Mouse (Mus musculus) bone marrow, adult 2 months (tissue): ENCODE measurements around the gene Syt14. TPM values are rescaled to one million over a fixed set of nuclear protein-coding genes. Genes with fewer than 3 reads are reported as not detected.
A peak's percentile ranks its signal among the peaks of the same experiment; 100 is the strongest.

Experiments used
- H3K27ac ChIP-seq: fragments of 200-500 bp; 2 replicates; pipeline ENCODE4 v1.5.1; 2012; ENCODE audit warnings: low read depth, mild to moderate bottlenecking, control low read depth, inconsistent platforms, low read length; ENCODE audit not compliant: control insufficient read depth, poor library complexity, insufficient read depth
- H3K4me1 ChIP-seq: fragments of 200-500 bp; 2 replicates; pipeline ENCODE4 v1.6.1; 2011; ENCODE audit warnings: low read length; ENCODE audit not compliant: control insufficient read depth, insufficient read depth
- H3K4me3 ChIP-seq: fragments of 200-500 bp; replicated peaks from 2 replicates; pipeline ENCODE3; 2011; ENCODE audit warnings: mild to moderate bottlenecking, low read depth, low read length, control low read depth; ENCODE audit not compliant: control insufficient read depth
- CTCF ChIP-seq: fragments of 200-500 bp; IDR thresholded peaks from 2 replicates; pipeline ENCODE4 v1.5.1; 2011; ENCODE audit warnings: low read length, control low read depth; ENCODE audit not compliant: control insufficient read depth, insufficient read depth
- POLR2A ChIP-seq: fragments of 200-500 bp; IDR thresholded peaks from 2 replicates; pipeline ENCODE4 v1.6.1; 2011; ENCODE audit warnings: low read depth, mild to moderate bottlenecking, control low read depth, low read length, borderline replicate concordance; ENCODE audit not compliant: control insufficient read depth
- WGBS: fragments of 180-500 bp; shearing (Covaris S2); methylation state at CpG from one replicate; pipeline ENCODE4 v1.1.7; 2018; 5-methylcytosine and 5-hydroxymethylcytosine counted together
- polyA plus RNA-seq: library from polyadenylated mRNA; stranded (reverse); fragments of >200 nt; gene quantifications from 2 replicates; pipeline ENCODE4 v1.2.4, GENCODE M21; 2011; ENCODE audit warnings: low replicate concordance; ENCODE audit not compliant: missing spikeins, insufficient read depth, insufficient read length

Syt14 gene
- polyA plus RNA-seq, 1 experiment, result 2.1 TPM

DNA sequence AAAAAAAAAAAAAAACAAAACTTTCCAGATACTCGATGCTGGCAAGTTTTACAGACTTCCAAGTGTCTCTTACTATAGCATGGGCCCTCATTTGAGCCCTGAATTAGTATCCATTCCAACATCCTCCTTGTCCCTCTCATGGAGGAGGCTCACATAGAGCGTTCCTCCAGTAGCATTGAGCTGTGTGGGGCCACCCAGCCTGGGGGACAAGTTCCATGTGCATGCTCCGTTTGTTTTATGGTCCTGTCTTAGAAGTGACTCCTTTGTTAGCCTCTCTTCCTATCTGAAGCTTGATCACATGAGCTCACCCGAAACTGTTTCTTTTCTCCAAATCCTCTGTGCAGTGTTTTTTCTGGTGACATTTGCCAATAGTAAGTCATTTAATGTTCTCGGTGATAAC, 17.5 kb upstream of the Syt14 start:
- TF ChIP-seq CTCF (no peak), POLR2A (no peak)
- H3K4me1 ChIP-seq, result no peaks in the 10 kb centered on the region
- no peak overlapping the region for H3K27ac ChIP-seq
- no peak overlapping the region for H3K4me3 ChIP-seq
- 67% methylated on average over 5 of the region's 5 CpGs for WGBS

DNA sequence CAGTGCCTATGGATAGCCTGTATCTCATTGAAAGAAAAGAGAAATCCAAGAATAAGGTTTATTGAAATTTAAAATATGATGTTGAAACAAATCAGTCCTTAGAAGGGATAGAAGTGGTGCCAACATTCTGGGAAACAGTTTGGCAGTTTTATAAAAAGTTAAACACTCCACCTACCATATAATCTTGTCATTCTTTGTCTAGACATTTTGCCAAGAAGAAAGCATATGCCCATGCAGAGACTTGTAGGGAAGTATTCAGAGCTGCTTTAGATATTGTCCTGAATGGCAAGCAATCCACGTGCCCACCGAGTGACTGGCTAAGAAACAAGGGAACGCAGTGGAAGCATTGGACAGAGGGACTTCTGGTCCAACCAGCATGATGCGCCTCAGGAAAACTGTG, 12.0 kb upstream of the Syt14 start:
- Histone ChIP-seq H3K27ac (no peak overlapping the region), H3K4me3 (no peak overlapping the region), H3K4me1 (no peaks in the 10 kb centered on the region)
- 79% methylated on average over 4 of the region's 4 CpGs for WGBS
- TF ChIP-seq POLR2A (no peak), CTCF (no peak)

DNA sequence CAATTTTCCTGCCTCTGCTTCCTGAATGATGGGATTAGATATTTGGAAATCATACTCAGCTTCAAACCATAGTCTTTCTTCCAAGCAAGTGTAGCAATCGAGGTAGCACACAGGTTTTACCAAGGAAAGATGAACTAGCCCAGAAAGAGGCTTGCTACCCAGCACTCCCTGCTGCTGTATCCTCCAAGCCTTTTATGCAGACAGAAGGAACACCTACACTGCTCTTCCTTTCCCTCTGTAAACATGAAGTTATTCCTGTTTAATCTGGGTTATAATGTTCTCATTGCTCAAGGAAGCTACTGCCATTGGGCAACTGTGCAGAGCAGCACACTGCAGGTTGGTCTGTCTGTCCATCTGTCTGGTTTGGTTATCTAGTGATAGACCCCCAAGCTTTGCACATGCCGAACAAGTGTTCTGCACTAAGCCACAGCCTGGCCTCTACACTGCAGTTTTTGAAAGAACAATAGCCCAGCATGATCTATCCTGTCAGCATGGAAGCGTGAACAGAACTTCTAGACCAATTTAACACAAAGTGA, 7.3 kb upstream of the Syt14 start:
- Histone ChIP-seq H3K4me3 (no peak overlapping the region), H3K27ac (no peak overlapping the region), H3K4me1 (no peaks in the 10 kb centered on the region)
- TF ChIP-seq POLR2A, result no peak
- TF ChIP-seq CTCF, result no peak
- 62% methylated on average over 3 of the region's 3 CpGs for WGBS

DNA sequence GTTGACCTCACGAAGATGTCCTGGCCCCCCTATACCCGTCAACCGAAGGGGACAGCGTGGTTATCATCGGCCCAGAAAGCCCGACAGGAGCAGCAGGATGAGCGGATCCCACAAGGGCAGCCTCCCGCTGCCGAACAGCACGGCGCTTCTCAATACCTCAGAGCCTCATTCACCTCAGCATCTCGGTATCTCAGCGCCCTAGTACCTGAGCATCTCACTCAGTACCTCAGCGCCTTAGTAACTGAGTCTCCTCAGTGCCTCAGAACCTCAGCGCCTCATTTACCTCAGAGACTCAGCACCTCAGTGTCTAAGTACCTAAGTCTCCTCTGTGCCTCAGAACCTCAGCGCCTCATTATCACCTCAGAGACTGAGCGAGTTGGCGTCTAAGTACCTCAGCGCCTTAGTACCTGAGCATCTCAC, 614 bp downstream of the Syt14 start:
- Histone ChIP-seq H3K27ac (no peak overlapping the region), H3K4me1 (no peaks in the 10 kb centered on the region), H3K4me3 (peak overlapping the region; percentile 46)
- WGBS, result 4% methylated on average over 19 of the region's 19 CpGs
- TF ChIP-seq CTCF (no peak), POLR2A (no peak)

DNA sequence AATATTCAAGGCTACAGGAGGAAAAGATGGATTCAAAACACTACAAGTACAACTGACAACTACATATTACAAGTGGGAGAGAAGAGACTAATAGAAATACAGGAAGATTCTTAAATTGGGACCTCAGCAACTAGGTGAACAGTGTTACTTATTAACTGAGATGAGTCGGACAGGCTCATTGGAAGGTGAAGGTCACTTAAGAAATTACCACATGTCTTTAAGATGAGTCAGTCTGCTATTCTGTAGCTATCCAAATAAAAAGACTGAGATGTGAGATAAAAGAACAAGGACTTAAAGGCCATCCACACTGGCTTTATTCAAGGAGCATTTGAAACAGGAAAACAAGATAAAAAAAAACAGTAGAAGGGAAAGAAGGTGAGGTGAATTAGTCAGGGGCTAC, 11.3 kb downstream of the Syt14 start:
- 60% methylated on average over 1 of the region's 1 CpGs for WGBS
- TF ChIP-seq POLR2A (no peak), CTCF (no peak)
- no peak overlapping the region for H3K27ac ChIP-seq
- no peaks in the 10 kb centered on the region for H3K4me1 ChIP-seq
- H3K4me3 ChIP-seq, result no peak overlapping the region

DNA sequence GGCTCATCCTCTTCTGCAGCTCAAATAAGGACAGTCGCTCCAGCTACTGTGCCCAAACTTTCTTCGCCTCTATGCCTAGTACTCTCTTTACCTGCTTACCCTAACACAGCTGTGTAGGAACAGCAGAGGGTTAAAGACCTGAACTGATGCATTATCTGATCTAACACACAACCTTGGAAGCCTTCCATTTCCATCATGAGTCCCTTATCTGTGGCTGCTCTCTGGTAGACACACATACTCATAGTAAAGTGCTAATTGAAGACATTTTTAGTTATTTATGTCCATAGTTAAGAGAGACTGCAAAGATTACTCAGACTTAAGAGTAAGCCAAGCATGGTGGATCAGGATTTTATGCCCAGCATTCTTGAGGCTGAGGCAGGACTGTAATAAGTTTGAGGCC, 23.2 kb downstream of the Syt14 start:
- Histone ChIP-seq H3K4me1 (no peaks in the 10 kb centered on the region), H3K4me3 (no peak overlapping the region), H3K27ac (no peak overlapping the region)
- no peak for TF ChIP-seq CTCF
- no peak for TF ChIP-seq POLR2A
- 86% methylated on average over 2 of the region's 2 CpGs for WGBS

DNA sequence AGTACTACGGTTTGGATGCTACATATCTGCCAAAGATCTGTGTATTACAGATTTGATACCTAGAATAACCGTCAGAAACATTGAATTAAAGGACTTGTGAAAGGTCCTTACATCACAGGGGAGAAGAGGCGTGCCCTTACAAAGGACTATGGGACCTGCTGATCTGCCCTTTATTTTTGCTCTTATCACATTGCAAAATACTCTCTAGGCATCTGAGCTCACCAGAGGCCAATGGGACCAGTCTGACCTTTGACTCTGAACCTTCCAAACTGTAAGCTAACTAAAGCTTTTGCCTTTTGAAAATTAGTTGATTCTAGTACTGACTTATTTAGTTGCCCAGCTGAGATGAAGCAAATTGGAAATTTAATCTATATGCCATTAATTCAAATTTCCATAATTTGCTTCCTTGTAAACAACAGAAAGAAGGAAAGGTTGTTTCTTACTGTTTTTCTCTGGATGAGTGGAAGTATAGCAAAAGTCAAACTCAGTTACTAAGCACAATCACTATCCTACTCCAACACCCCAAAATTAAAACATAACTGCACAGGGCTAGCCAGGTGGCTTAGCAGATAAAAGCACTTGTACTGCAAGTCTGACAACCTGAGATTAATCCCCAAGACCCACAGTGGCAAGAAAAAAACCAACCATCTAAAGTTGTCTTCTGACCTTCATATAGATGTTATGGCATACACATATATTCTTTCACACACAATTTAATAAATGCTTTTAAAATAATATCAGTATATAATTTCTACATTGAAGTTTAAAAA, 24.4 kb downstream of the Syt14 start:
- 76% methylated on average over 3 of the region's 3 CpGs for WGBS
- no peaks in the 10 kb centered on the region for H3K4me1 ChIP-seq
- TF ChIP-seq CTCF (no peak), POLR2A (no peak)
- no peak overlapping the region for H3K27ac ChIP-seq
- H3K4me3 ChIP-seq, result no peak overlapping the region

DNA sequence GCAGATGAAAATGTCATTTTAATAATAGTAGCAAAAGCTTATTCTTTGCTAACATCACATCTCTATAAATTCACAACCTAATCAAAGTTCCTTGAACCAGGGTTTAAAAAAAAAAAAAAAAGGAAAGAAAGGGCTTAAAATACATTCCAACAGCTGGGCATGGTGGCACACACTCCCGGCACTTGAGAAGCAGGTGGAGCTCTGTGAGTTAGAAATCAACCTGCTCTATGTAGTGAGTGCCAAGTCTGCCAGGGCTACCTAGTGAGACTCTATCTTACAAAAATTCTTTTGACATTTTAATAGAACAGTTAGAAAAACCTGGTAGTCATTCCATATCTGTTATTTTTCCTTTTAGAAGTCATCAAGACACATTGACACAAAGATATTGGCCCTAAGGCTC, 31.0 kb downstream of the Syt14 start:
- no peak overlapping the region for H3K27ac ChIP-seq
- 95% methylated on average over 1 of the region's 1 CpGs for WGBS
- H3K4me3 ChIP-seq, result no peak overlapping the region
- no peaks in the 10 kb centered on the region for H3K4me1 ChIP-seq
- TF ChIP-seq CTCF (no peak), POLR2A (no peak)

DNA sequence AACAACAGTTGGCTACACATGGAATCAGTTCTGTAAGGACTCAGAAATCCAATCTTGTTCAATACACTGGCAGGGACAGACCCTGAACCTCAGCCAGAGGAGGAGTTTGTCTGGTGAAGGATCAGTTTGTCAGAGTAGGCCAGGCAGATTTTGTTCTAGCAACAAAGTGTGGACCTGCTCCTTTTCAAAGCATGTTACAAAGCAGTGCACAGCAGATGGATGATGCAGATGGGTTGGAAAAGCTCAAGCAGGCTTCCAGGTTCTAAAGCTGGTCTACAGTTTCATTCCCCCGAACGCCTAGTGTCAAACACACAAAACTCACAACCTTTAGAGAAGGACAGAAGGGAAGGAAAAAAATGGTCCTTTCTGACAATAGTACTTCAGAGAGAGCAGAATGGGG, 31.6 kb downstream of the Syt14 start:
- Histone ChIP-seq H3K4me3 (no peak overlapping the region), H3K27ac (no peak overlapping the region), H3K4me1 (no peaks in the 10 kb centered on the region)
- WGBS, result 71% methylated on average over 2 of the region's 2 CpGs
- TF ChIP-seq CTCF (no peak), POLR2A (no peak)

DNA sequence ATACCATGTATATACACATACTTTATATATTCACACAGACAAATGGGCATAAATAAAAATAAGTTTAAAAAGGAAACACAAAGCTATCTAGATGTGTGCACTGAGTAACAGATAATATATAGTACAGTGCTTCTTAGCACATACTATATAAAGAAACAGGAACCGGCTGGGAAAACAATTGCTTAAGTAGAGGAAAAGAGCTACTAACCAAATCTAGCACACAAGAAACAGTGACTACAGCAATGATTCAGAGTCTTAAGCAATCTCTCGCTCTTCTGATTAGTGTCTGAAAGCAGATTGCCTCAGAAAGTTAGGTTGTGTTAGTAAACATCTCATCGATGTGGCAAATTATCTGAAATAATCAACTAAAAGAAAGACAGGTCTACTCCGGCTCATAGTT, 33.3 kb downstream of the Syt14 start:
- Histone ChIP-seq H3K27ac (no peak overlapping the region), H3K4me1 (no peaks in the 10 kb centered on the region), H3K4me3 (no peak overlapping the region)
- 43% methylated on average over 4 of the region's 4 CpGs for WGBS
- TF ChIP-seq POLR2A (no peak), CTCF (no peak)
